Mouse (Mus musculus): ENCODE results near the gene BC048679.
"Not testable (repeated sequence)": the region's sequence is repeated elsewhere in the genome, so short reads cannot be mapped to it uniquely, and the experiment has no call there.

The BC048679 gene

DNA sequence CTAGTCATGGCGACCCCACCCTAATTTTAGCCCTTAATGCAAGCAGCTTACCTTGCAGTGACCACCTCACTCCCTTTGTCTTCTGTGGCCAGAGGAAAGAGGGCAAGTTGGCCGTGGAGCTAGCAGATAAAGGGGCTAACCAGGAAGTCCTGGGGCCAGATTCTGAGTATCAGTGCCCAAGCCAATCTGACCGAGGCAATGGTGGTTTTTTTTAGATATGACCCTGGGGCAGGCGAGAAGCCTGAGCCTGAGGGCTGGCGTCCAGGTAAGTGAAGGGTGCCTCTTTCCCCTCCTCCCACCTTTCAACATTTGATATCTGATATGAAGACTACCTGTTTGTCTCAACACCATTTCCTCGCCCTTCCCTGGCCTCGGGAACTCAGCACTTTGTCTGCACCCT lies at the start of gene BC048679:
TSS of gene BC048679 (minus strand) at position 101 of the 400 bp plus-strand sequence.
- DNase-seq = no peak

DNA sequence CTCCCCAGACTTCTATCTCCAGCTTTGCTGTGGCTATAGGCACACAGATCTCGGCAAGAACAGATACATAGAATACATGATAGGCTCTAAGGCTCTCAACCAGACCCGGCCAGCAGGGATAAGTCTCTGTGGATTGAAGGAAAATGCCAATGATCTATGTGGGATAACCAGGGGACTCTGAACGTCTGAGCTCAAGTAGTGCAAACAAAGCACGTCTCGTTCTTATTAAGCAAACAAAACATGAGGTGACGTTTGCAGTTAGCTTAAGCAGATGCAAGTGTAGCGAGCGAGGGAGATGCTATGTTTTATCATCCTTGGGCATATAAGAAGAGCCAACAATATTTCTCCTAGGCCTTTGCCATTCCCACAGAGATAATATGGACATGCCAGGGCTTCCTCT lies 44.9 kb upstream of the BC048679 start:
- no peak for DNase-seq

DNA sequence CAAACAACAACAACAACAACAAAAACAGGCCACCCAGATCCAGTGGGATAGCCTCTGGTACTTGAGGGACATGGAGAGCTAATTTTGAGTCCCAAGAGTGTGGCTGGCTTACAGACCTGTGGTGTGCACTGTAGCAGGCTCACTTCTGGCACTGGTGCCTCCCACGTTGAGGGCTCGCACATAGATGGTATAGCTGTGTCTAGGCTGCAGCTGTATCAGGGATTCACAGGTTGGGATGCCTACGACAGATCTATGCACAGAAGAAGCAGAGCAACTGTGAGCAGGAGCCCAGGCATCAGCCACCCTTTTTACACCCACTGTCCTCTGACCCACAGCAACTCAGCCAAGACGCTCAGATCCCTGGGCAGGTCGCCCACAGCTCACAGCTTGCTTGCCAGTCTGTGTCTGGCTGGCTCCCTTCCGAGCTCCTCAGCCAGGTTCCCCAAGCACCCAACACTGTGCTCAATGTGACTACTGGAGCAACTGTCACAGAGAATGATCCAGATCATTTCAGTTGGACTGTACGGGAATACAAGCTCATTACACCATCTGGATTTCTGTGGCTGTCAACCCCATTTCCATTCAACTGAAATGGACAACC lies 43.9 kb upstream of the BC048679 start:
- peak; percentile 65 for DNase-seq

DNA sequence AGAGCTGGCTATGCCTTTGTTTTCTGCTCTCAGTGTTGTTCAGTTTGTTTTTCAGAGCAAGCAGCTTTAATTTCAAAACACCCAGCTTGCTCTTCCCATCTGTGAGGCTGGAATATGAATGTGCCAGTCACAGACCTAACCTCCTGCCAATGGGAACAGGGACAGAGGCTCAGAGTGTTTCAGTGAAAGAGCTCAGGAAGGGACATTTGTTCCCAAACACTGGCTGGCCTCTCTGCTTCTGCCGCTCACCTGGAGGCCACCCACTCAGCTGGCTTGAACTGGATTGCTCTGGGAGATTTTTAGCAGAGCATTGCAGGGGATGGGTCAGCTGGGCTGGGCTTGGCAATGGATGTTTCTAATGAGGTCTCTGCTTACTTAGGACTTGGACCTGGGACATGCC lies 42.9 kb upstream of the BC048679 start:
- DNase-seq = no peak

DNA sequence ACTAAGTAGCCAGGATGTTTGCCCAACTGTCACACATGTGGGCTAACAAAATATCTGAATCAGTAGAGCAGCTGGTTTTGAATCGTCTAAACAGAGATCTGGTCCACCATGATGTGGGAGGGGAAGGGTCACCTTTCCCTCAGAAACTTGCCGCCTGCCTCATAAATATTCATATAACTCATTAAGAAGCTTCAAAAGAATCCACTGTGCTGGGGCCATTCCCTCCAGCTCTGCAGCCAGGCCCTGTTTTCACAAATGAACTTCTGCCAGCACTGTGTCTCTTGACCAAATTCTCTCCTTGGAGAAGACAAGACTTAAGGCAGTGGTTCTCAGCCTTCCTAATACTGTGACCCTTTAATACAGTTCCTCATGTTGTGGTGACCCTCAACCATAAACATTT lies 41.5 kb upstream of the BC048679 start:
- DNase-seq = no peak

DNA sequence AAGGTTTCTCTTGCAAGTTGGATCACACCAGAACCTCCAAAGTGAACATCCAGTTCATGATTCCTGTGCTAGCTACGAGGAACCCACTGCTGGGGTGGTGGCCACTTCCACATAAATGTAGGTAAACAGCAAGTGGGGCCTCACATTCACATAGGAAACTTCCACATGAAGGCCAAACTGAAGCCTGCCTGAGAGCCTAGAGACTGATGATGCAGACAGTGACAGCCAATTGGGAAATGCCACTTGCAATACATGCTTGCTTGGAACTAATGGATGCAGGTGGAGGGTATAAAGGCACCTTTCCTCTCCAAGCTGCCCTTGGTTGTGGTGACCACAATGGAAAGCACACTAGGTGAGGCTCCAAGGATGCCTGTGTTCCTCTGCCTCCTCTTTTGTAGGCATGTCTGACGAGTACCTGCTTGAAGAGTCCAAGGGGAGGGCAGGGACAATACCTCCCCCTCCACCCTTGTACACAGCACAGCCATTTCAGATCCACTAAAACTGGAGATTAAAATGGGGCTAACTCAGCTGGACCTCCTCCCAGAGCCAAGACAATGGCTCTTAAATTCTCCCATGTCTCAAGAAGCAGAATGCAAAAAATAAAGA lies 40.1 kb upstream of the BC048679 start:
- DNase-seq = no peak

DNA sequence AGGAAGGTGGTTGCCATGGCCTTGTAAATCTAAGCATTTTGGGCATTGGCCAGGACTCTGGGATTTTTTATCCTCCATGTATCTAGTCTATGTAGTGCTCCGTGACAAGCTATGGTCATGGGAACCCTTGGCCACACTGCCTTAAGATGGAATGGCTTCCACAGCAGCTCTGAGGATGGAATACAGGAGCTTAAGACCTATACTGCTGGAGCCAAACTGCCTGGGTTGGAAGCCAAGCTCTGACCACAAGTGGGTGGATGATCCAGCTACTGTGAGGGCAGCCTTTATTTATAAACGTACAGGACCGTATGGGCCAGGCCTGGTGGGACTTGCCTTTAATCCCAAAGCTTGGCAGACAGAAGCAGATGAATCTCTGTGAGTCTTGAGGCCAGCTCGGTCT lies 38.4 kb upstream of the BC048679 start:
- no peak for DNase-seq

DNA sequence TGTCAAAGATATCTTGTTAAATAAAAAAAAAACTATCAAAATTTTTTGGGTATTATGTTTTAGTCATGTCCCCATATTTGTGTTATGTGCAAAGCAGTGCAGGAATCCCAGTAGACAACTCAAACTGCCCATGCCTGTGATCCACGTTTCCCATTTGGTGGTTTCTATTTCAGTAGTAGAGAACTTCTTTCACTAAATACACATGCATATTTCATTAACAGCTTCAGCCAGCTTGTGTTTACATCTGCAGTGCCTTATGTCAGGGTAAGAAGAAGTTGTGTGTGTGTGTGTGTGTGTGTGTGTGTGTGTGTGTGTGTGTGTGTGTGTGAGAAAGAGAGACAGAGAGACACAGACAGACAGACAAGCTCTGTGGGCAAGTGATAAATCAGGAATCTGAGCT lies 33.4 kb upstream of the BC048679 start:
- no peak for DNase-seq

DNA sequence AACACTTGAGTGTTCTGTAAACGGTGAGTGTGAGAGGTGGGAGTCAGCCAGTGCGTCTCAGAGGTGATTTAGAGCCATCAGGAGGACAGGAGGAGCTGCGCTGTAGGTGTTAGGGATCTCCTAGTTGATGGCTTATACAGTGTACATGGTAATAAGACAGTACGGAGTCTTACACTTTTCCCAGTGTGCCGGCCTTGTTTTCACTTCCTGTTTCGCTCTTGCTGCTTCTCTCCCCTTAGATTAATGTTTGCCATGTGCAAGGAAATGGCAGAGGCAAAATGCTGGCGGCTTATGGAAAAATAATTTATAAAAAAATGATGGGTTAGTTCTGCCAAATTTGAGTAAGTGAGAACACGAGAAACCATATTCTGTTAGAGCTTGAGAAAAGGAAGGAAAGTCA lies 30.8 kb upstream of the BC048679 start:
- no peak for DNase-seq

DNA sequence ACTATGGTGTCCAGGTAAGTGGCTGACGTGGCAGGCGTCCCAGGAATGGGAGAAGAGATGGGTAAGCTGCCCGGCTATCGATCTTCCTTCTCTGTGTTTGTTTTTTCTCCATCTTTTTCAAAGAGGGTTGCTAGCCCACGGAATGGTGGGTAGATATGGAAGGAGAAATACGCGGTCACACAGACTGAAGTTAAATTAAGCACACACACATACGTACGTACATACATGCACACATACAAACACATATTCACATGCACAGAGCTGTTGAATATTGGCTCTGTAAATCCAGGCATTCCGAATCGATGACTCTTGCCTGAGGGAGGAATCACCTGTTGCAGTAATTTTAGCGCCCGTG lies 25.6 kb upstream of the BC048679 start:
- DNase-seq = no peak

DNA sequence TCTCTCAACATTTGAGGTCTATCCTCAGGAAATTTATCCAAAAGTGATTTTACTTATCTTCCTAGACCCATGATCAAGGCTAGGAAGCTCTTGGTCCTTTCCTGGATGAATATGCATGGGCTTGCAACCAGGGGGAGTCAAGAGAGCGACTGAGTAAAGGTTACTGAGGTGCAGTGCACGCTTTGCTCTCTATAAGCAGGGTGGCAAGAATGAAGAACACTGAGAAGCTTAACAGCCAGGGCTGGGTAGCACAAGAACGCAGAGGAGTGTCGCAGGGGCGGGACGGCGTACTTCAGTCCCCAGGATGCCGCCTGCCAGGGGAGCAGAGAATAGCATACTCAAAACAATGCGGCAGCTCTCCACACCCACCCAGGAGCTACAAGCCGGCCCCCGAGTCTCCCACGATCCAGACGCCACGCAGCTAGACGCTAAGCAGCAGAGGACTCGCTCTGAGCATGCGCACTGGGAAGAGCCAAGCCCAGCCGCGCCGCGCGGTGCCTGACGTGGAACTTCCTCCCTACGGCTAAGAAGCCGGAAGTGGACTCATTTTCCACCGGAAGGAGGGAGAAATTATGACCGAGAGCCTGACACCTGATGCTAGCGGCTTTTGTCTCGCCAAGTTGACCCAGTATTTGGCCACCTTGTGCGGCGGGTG lies 25.1 kb upstream of the BC048679 start:
- DNase-seq = peak; percentile 87

DNA sequence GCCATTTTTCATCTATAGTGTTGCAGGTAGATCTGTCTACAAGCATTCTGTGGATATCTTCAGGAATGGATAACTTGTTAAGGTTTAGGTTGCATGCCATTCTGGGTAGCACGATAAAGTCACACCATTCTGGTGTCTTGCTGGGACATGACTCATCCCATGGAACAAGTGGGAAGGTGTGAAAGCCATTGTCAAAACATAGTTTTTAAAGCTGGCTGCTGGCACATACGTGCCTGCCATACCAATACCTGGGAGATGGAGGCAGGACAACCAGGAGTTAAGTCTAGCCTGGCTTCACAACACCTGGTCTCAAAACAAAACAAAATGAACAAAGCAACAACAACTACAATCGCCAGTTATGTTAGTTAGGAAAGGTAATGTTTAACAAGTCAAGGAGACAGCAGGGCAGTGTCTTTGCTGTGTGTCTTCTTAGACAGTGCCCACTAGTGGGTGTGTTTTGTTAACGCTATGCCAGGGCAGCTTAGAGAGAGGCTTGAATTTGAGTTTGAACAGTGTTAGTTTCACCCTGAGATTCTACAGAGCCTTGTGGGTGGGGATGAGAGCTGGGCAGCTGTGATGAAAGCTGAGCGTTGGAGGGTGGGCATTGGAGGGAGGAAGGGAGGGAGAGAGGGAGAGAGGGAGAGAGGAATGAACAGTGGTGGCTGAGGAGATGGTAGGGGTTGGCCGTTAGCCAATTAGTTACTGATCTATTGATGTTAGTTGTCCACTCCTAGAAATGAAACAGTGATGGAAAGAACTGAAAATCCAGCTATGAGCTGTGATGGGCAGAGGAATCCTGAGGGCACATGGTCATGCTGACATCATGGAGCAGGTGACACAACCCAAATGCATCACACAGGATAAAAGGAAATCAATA lies 18.3 kb upstream of the BC048679 start:
- DNase-seq = no peak

DNA sequence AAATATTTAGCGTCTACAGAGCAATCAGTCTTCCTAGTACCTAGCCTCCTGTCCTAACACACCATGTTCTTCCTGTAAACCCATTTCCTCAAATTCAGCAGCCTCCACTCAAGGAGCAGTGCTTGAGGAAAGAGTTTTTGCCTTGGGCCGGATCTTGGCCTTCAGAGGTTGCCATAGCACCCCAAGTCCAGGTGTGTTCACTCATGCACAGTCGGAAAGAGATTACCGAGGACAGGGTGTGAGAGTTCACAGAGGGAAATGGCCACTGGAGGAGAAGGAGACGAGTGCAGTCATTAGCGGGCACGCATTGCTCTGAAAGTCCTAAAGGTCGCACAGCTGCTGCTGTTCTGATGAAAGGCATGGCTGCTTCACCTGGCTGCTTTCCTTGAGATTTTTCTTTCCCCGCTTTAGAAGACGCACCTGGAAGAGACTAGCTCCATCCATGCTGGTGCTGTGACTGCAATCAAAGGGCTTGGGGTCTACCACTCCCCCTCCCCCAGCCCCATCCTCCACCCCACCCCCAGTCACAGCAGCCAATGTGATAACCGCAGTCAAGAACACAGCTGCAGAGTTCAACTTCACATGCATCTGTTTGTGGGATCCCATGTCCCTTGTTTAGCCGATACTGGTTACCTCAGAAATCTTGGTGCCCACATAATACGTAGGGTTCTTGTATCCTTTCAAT lies 17.0 kb upstream of the BC048679 start:
- DNase-seq = no peak

DNA sequence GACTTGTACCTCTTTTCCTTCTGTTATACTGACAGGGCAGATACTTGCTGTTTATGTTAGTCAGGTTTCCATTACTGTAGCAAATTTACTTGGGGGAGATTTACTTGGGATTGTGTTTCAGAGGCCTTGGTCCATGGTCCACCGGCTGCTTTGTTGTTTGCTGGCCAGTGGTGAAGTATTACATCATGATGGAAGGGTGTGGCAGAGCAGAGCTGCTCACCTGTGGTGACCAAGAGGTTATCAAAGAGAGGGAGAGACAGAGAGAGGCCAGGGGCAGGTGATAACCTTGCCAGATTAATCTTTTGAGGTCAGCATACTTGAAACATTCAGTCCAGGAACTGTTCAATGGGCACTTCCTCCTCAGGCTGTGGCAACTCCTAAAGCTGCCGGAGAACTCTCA lies 3.0 kb upstream of the BC048679 start:
- no peak for DNase-seq

DNA sequence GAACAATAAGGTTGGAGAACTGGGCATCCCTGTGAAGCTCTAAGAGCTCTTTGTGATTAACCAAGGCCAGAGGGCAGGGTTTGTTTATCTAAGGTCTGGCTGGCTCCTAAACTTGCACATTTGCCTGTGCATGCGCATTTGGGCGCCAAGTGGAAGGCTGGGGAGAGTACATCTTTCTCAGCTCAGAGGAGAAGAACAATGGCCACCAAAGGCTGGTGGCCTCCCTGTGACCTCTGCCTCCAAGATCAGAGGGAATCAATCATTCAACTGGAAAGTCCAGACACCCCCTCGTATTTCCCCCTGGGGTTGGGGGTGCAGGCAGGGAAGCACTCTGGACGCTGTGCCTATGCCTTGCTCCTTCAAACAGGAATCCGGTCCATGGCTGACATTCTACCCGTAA lies 910 bp downstream of the BC048679 start:
- DNase-seq = no peak

DNA sequence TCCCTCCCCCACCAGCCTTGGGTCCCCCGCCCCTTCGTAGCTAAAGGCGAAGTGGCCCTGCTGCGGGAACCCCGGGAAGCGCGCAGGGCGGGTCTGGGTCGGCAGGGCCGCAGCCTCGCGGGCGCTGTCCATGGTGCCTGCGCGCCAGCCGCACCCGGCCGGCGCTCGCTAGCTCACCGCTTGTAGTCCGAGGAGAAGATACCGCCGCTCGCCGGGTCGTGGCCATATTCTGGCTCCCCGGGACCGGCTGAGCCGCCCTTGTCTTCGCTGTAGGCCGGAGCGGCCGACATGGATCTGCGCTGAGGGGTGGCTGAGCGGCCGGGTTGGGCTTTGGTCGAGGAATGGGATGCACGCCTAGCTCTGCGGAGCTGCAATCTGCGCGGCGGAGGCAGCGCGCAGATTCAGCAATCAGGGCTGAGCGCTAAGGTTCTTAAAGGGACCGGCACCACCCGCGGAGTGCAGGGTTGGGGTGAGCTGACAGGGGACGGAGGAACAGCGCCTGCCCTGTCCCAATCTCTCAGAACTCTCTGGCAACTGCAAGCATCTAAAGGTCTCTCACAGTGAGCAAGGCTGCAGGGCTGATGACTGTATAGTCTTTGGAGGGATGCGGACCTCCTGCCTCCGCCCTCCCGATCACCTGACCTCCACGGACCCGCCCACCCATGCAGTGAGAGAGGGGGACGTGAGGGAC lies 4.6 kb downstream of the BC048679 start, which contains the start of gene Ap3b2:
TSS of gene Ap3b2 (minus strand) at position 595 of the 691 bp plus-strand sequence.
- peak; percentile 69 for DNase-seq

DNA sequence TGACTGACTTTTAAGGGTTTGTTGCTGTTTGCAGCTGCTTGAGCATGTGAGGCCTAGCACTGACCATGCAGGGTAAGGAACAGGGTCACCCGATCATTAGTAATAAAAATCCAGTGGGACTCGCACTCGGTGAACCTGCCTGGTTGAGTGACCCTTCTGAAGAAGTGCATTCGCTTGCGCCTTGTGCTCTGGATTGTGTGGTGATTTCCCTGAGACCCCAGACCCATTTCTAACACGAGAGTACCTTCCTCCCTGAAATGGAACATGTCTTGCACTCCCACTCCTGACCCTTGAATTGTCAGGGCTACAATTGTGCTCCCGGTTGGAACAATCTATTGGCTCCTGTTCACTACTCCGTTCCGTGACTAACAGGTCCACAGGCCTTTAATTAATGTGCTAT lies 5.5 kb downstream of the BC048679 start:
- DNase-seq = no peak

DNA sequence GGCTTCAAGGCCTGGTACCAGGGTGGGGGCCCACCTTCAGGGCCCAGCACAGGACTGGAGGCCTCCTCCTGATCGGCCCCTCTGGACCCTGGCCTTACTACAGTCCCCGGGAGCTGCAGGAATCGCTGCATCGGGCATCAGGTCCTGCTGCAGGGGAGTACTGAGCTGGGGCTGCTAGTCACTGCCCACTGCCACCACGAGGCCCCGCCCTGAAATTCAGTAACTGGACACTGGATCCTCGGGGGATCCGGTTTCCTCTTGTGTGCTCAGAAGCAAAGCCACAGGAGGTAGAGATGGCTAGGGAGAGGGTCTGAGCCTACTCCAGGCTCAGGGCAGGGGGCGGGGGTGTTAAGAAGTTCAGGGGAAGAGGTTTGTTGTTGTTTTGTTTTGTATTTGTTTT lies 8.4 kb downstream of the BC048679 start:
- DNase-seq = no peak

DNA sequence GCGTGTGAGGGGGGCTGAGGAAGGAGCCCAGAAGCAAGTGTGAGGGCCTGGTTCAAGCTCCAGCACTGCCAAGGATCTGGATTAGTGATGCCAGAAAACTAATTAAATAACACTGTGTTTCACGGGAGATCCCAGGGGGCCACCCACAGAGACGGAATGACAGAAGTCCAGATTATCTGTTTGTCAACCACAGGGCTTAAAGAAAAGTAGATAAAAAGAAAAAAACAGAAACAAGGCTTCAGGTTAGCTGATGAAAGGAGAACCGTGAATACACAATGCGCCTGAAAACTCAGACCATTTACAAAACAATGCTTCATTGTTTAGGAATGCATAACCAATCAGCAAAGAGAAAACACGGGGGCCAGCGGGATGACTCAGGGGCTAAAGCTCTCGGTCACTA lies 17.3 kb downstream of the BC048679 start:
- no peak for DNase-seq

DNA sequence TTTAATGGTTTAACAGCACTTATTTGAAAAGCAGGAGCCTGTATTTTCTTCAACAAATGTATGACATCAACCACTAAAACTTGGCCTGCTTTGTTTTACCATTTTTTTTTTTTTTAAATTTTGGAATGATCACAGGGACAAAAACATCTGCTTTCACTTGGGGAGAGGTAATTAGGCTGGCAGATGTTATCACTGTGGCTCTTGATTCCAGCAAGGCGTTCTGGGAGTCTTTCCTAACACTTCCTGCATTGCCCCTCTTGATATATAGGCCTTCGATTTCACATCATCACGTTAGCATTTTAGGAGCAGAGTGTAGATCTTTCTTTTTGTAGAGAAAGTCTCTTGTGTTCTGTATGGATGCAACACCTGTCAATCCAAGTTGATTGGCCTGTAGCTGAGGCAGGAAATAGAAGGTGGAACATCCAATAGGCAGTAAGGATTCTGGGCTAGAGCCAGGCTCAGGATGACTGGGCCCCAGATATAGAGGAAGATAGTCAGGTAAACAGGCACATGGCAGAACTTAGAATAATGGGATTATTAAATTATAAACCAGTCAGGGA lies 18.5 kb downstream of the BC048679 start:
- DNase-seq = no peak

DNA sequence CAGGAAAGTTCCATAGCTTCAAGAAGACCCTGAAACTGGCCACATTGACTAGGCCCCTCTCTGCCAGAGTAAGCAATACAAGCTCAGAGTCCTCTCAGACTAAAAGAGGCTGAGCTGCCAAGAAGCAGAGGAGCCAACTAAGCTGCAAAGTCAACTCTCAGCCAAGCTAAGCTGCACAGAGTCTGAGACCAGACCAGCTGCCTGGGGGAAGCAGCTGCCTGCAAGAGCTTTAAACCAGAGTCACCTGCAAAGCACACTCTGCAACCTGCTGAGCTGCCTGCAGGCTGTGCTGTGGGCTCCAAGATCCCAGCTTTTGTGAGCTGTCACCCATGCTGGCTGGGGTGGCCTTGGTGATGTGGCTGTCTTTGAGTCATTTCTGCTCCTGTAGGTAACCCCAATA lies 19.8 kb downstream of the BC048679 start:
- DNase-seq = not testable (repeated sequence)

DNA sequence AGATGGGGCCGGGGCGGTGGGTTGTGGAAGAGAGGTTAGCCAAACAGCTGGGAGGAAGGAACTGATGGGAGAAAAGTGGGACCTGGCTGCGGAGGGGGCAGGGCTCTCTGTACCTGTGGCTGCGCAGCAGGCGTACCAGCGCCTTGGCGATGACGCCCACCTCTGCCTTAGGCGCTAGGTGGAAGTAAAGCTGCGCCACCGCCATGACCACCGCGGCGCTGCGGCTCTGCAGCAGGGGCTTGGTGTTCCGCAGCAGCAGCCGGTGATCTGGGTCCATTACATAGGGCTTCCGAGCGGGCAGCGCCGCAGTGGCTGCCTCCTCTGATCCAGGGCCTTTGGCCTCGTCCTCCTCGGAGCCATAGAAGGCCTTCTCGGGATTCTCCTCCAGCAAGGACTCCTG lies 21.2 kb downstream of the BC048679 start:
- no peak for DNase-seq

Measured in kidney, adult 18-20 months (tissue).